Mouse (Mus musculus) brain, embryonic 14.5 days (tissue): Measurements from ENCODE around the gene Rps6ka4.

ENCODE experiments used
- CTCF ChIP-seq: fragments of 200-500 bp; IDR thresholded peaks from 2 replicates; pipeline ENCODE4 v1.5.1; 2012; ENCODE audit warnings: inconsistent platforms, mild to moderate bottlenecking, moderate library complexity, borderline replicate concordance; ENCODE audit not compliant: insufficient read depth, insufficient read length; ENCODE audit errors: extremely low read depth
- POLR2A ChIP-seq: fragments of 200-500 bp; IDR thresholded peaks from 2 replicates; pipeline ENCODE4 v1.6.1; 2012; ENCODE audit warnings: mild to moderate bottlenecking, inconsistent platforms, borderline replicate concordance; ENCODE audit not compliant: poor library complexity, insufficient read depth, insufficient read length, severe bottlenecking; ENCODE audit errors: extremely low read depth

DNA sequence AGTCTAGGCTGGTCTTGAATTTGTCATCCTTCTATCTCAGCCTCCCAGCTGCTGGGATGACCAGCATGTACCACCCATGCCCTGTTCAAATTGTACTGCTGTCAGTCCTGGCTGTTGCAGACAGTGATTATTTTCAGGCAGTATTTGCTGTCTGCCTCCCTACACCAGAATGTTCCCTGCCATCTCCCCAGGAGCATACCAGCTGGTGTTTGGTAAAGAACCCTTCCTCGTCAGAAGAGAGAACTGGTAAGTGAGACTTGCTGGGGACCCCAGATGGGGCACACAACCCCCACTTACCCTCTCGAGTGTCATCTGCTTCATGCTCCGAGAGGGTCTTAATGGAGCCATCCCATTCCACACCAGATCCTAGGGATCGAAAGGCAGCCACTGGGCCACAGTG is 5.6 kb upstream of the Rps6ka4 start:
- no peak for TF ChIP-seq CTCF
- no peak for TF ChIP-seq POLR2A
